Mouse (Mus musculus): Measurements from ENCODE around the gene Dcakd. TPM values are rescaled to one million over a fixed set of nuclear protein-coding genes. Genes with fewer than 3 reads are reported as not detected.

The Dcakd gene
- polyA plus RNA-seq, 1 experiment, result 57.4 TPM

DNA sequence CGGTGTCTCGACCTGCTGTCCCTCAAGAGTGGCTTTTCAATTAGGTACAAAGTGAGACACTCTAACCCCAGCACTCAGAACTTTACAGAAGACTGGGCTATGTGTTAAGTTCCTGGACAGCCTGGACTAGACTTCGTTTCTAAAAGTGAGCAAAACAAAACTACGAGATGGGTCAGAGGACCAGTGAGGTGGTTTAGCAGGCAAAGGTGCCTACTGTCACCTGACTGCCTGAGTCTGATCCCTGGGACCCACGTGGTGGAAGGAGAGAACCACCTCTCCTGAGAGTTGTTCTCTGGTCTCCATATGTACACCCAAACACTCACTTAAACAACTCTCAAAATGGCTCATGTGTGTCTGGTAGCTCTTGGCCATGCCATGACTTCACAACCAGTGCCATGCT lies 27.1 kb downstream of the Dcakd start:
- TF ChIP-seq POLR2A (IDR thresholded peaks at IDR 0.05; ENCODE audit: extremely low read depth, insufficient read depth, low read length) (no peak), CTCF (IDR thresholded peaks at IDR 0.05; ENCODE audit: extremely low read depth, insufficient read depth, low read length) (no peak)
- Histone ChIP-seq H3K27ac (ENCODE audit: insufficient read depth, low read length) (no peak overlapping the region), H3K4me3 (ENCODE audit: insufficient read depth, low read length) (no peak overlapping the region), H3K4me1 (ENCODE audit: control insufficient read depth, insufficient read depth, low read length) (peaks cover 6% of the 10 kb centered on the region)

DNA sequence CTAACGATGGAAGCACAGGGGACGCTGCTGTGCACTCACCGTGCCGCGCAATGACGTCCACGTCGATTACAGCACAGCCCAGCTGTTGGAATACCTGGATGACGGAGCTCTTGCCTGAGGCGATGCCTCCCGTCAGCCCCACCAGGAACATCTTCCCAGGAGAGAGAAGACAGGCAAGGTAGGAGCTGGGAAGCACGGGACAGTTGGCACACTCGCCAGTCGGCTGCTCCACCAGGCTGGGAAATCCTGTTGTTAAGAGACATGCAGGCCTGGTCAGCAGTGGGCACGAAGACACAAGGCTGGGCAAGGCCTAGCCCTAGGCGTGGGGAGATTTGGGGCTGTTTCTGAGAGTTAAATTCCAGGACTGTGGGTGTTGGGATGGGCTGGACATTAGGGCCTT lies 28.0 kb downstream of the Dcakd start:
- TF ChIP-seq POLR2A (IDR thresholded peaks at IDR 0.05; ENCODE audit: extremely low read depth, insufficient read depth, low read length), result no peak
- TF ChIP-seq CTCF (IDR thresholded peaks at IDR 0.05; ENCODE audit: extremely low read depth, insufficient read depth, low read length), result no peak
- H3K4me3 ChIP-seq (ENCODE audit: insufficient read depth, low read length), result no peak overlapping the region
- H3K27ac ChIP-seq (ENCODE audit: insufficient read depth, low read length), result no peak overlapping the region
- H3K4me1 ChIP-seq (ENCODE audit: control insufficient read depth, insufficient read depth, low read length), result no peaks in the 10 kb centered on the region

DNA sequence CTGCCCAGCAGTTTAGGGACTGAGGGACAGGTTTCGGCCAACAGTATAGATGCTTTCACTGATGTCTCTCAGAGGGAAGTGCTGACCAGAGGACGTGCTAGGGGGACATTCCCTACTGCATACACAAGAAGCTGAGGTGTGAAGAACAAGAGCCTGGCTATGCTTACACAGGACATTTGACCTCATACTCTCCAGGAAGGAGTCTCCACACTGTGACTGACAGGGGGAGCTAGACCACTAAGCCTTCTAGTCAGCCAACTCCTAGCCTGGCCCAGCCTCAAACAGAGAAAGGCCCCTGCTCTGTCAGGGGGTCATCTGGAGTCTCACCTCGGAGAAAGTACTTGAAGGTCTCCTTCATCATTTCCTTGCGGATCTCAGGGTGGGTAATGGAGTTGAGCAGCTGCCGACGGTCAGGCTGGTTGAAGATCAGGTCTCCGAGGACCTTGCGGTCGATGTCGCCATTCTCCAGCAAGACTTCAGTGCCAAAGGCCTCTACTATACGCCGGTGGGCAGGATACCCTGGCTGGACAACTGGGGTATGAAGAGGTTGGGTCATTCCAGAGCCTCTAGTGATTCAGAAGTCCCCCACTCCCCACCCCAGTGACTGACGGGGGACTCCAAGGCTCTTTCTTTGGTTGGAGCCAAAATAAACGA lies 28.7 kb downstream of the Dcakd start:
- no peak overlapping the region for H3K4me3 ChIP-seq (ENCODE audit: insufficient read depth, low read length)
- no peak overlapping the region for H3K27ac ChIP-seq (ENCODE audit: insufficient read depth, low read length)
- TF ChIP-seq CTCF (IDR thresholded peaks at IDR 0.05; ENCODE audit: extremely low read depth, insufficient read depth, low read length) (no peak), POLR2A (IDR thresholded peaks at IDR 0.05; ENCODE audit: extremely low read depth, insufficient read depth, low read length) (no peak)
- no peaks in the 10 kb centered on the region for H3K4me1 ChIP-seq (ENCODE audit: control insufficient read depth, insufficient read depth, low read length)

DNA sequence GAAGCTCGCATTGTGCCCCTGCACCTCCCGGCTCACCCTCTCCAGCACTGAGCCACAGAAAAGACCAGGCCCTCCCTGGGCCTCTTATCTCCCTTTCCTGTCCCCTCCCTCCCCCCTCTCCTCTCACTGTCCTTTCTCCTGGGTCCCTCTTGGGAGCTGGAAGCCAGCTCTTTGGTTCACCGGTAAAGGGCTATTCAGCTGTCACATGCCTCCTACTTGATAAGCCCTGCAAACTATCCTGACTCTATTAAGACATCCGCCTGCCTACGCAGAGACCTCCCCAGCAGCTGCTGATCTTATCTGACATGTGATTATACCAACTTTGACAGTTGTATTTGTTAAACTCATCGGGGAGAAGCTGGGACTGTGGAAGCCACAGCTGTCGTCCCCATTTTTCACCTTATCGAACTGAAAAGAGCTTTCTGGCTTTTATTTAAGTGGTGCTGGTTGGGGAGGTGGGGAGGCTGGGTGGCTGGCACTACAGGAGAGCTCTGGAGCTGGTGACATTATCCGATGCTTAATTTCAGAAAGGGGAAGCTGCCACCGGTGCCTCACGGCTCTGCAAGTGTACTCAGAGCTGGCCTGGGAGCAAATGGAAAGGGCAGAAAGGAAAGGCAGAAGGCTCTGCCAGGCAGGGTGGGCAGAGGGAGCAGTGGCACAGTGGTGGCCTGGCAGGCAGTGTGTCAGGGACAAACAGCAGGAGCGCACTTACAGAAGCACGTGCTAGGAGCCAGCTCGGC lies 29.4 kb downstream of the Dcakd start:
- no peaks in the 10 kb centered on the region for H3K4me1 ChIP-seq (ENCODE audit: control insufficient read depth, insufficient read depth, low read length)
- no peak overlapping the region for H3K27ac ChIP-seq (ENCODE audit: insufficient read depth, low read length)
- no peak overlapping the region for H3K4me3 ChIP-seq (ENCODE audit: insufficient read depth, low read length)
- TF ChIP-seq POLR2A (IDR thresholded peaks at IDR 0.05; ENCODE audit: extremely low read depth, insufficient read depth, low read length), result no peak
- TF ChIP-seq CTCF (IDR thresholded peaks at IDR 0.05; ENCODE audit: extremely low read depth, insufficient read depth, low read length), result no peak

DNA sequence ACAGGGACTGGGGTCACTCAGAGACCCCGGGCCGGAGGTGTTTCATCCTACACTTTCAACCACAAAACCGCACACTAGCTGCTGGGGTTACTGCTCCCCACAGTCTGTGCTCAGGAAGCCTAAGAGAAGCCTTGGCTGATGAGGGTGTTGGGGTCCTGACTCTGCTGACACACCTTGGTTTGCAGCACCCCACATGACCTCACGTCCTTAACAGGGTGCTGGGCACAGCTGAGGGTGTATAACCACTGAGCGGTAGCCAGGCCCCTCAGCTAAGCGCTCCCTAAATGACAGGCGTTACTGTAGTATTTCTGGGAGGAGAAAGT lies 29.9 kb downstream of the Dcakd start:
- Histone ChIP-seq H3K4me1 (ENCODE audit: control insufficient read depth, insufficient read depth, low read length) (no peaks in the 10 kb centered on the region), H3K4me3 (ENCODE audit: insufficient read depth, low read length) (no peak overlapping the region), H3K27ac (ENCODE audit: insufficient read depth, low read length) (no peak overlapping the region)
- TF ChIP-seq POLR2A (IDR thresholded peaks at IDR 0.05; ENCODE audit: extremely low read depth, insufficient read depth, low read length), result no peak
- no peak for TF ChIP-seq CTCF (IDR thresholded peaks at IDR 0.05; ENCODE audit: extremely low read depth, insufficient read depth, low read length)

DNA sequence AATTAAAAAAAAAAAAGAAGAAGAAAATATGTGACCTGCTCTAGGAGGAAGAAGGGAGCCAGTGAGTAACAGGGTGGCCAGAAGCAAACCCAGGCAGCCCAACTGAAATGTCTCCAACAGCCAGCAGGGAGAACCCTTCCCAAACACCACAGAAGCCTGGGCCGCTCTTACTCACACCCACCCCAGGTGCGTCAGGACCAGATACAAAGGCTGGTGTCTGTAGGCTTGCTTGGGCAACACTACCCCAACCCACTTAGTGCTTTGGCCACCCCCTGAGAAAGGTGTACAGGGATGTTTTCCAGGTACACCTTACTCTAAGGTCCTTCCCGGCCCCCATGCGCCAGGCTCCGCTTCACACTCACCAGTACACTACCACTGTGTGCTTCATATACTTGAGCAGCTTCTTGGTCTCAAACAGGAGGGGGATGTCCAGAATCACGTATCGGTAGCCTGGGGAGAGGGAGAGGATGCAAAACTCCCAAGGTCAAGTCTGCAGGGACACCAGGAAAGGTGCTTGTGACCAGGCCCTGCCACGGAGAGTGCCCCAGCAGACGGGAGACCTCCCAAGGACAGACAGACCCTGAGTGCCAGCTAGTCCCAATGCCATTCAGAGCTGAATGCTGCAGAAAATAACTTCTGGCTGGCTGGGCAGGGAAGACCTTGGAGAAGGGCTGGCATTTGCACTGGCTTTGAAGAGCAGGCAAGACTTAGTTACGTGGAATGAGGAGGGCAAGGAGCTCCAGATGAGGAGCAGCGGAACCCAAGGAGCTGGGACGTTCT lies 31.0 kb downstream of the Dcakd start:
- TF ChIP-seq CTCF (IDR thresholded peaks at IDR 0.05; ENCODE audit: extremely low read depth, insufficient read depth, low read length) (no peak), POLR2A (IDR thresholded peaks at IDR 0.05; ENCODE audit: extremely low read depth, insufficient read depth, low read length) (no peak)
- Histone ChIP-seq H3K4me3 (ENCODE audit: insufficient read depth, low read length) (no peak overlapping the region), H3K27ac (ENCODE audit: insufficient read depth, low read length) (no peak overlapping the region), H3K4me1 (ENCODE audit: control insufficient read depth, insufficient read depth, low read length) (no peaks in the 10 kb centered on the region)

DNA sequence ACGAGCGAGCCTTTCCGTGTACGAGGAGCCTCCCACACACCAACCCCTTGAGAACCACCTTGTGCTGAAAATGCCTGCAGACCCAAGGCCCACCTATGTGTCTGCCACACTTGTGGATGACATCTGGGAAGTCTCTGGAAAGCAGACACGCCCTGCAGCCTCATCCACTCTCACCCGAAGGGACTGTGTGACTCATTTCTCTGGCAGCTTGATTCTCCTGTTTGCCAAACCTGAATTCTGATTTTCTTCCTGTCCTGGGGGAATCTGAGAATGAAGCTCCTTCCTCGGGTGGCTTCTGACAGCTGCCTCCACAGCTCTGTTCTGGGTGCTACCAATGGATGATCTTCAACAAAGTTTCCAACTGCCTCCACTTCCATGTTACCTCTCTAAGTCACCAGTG lies 31.7 kb downstream of the Dcakd start:
- no peak overlapping the region for H3K4me3 ChIP-seq (ENCODE audit: insufficient read depth, low read length)
- H3K4me1 ChIP-seq (ENCODE audit: control insufficient read depth, insufficient read depth, low read length), result no peaks in the 10 kb centered on the region
- no peak overlapping the region for H3K27ac ChIP-seq (ENCODE audit: insufficient read depth, low read length)
- TF ChIP-seq CTCF (IDR thresholded peaks at IDR 0.05; ENCODE audit: extremely low read depth, insufficient read depth, low read length) (no peak), POLR2A (IDR thresholded peaks at IDR 0.05; ENCODE audit: extremely low read depth, insufficient read depth, low read length) (no peak)

DNA sequence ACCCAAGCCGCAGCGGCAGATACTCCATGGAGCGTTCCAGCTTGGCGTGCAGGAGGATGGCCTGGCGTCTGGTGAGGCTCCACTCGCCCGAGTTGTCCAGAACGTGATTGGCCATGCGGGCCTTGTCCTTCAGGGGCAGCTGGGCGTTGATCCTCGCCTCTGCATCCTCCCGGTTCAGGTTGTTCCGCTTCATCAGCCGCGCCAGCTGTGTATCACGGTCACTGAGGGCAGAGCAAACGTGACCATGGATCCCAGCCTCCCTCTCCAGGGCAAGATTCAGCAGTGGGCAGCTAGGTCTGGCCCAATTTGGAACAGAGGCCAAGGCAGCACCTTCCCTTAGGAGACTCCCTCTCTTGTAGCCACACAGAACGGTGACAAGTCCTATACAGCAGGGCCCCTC lies 33.2 kb downstream of the Dcakd start:
- H3K4me1 ChIP-seq (ENCODE audit: control insufficient read depth, insufficient read depth, low read length), result no peaks in the 10 kb centered on the region
- no peak overlapping the region for H3K27ac ChIP-seq (ENCODE audit: insufficient read depth, low read length)
- TF ChIP-seq CTCF (IDR thresholded peaks at IDR 0.05; ENCODE audit: extremely low read depth, insufficient read depth, low read length), result no peak
- no peak for TF ChIP-seq POLR2A (IDR thresholded peaks at IDR 0.05; ENCODE audit: extremely low read depth, insufficient read depth, low read length)
- no peak overlapping the region for H3K4me3 ChIP-seq (ENCODE audit: insufficient read depth, low read length)

DNA sequence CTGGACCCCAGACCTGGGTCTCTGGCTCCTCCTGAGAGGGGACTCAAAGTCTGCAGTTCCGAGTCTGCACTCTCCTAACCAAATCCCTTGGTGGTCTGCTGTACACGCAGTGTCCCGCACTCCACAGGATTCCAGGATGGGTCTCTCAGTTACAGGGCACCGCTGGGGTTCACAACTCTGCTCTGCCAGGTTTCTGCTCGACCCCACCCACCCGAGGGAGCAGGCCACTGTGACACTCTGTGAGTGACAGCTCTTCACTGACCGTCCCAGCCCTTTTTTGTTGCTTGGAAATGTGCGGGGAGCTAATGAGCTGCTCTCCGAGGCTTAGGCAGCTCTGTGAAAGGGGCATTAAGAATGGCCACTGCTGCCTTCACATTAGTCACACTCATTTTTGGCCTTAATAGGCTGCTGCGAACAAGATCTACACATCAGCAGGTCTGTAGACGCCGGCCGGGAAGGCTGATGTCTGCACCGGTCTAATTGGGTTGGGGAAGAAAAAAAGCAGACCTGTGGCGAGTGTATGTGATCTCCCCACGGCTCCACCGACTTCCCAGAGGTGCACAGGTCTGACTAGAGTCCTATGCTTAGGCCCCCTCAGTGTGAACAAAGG lies 34.6 kb downstream of the Dcakd start:
- TF ChIP-seq CTCF (IDR thresholded peaks at IDR 0.05; ENCODE audit: extremely low read depth, insufficient read depth, low read length) (no peak), POLR2A (IDR thresholded peaks at IDR 0.05; ENCODE audit: extremely low read depth, insufficient read depth, low read length) (no peak)

More for the DNA sequence above, 34.6 kb downstream of the Dcakd start:
- H3K4me3 ChIP-seq (ENCODE audit: insufficient read depth, low read length), result no peak overlapping the region
- no peaks in the 10 kb centered on the region for H3K4me1 ChIP-seq (ENCODE audit: control insufficient read depth, insufficient read depth, low read length)
- H3K27ac ChIP-seq (ENCODE audit: insufficient read depth, low read length), result no peak overlapping the region

Data from cortical plate, adult 2 months (tissue).